Mouse (Mus musculus) hindbrain, embryonic 15.5 days (tissue): Measurements from ENCODE around the gene Fbp2. TPM values are rescaled to one million over a fixed set of nuclear protein-coding genes. Genes with fewer than 3 reads are reported as not detected.

ENCODE experiments used
- polyA plus RNA-seq: library from polyadenylated mRNA; unstranded; fragments of >200 nt; fragmentation: Nextera tagmentation; extraction: Ambion mirVana; gene quantifications from 2 replicates; pipeline ENCODE4 v1.2.1, GENCODE M21; 2015

Gene Fbp2
- polyA plus RNA-seq, 1 experiment from 2014 or later = 0.69 TPM

Other genes with a start within 250 kb of the Fbp2 start
- 6.9 and 7.5 TPM in 2 replicates for gene 6720489N17Rik, start 234.2 kb downstream of the Fbp2 start, polyA plus RNA-seq
- 32.6 and 34.6 TPM in 2 replicates for gene Platr25, start 97.7 kb downstream of the Fbp2 start, polyA plus RNA-seq
- gene Gm5141, start 72.6 kb downstream of the Fbp2 start, polyA plus RNA-seq = 9.0 and 9.7 TPM in 2 replicates
- 0.49 and 0.59 TPM in 2 replicates for gene Fbp1, start 29.9 kb upstream of the Fbp2 start, polyA plus RNA-seq
- gene 2010111I01Rik, start 106.5 kb upstream of the Fbp2 start, polyA plus RNA-seq = 27.7 and 34.6 TPM in 2 replicates